Mouse (Mus musculus) CD8-positive naive resting alpha-beta T cell, adult 57 days (primary cell): ENCODE data around the gene Txndc11. TPM values are rescaled to one million over a fixed set of nuclear protein-coding genes. Genes with fewer than 3 reads are reported as not detected.

ENCODE experiments used
- total RNA-seq: library from RNA; stranded (reverse); gene quantifications from one replicate; pipeline ENCODE4 v1.2.4, GENCODE M21; 2023

Gene Txndc11
- total RNA-seq, result 51.3 TPM

GRCm38 (mm10) chr16:11134348-11135344, at the start of gene Txndc11:
Gene Txndc11 (minus strand): TSS chr16:11134650.

GRCm38 (mm10) chr16:11176208-11176883, 41.9 kb upstream of the Txndc11 start, which contains the start of gene Zc3h7a:
Gene Zc3h7a (minus strand): TSS chr16:11176393.

GRCm38 (mm10) chr16:11066029-11066832, 68.2 kb downstream of the Txndc11 start, which contains the start of gene Litaf:
Gene Litaf (minus strand): TSS chr16:11066157.

GRCm38 (mm10) chr16:11060645-11061044, 73.8 kb downstream of the Txndc11 start, which contains the start of gene Snn:
Gene Snn (plus strand): TSS chr16:11060945.

Other genes starting within 250 kb of the Txndc11 start
- gene Snn, start 73.7 kb downstream of the Txndc11 start, total RNA-seq, result 18.1 TPM
- gene Litaf, start 68.5 kb downstream of the Txndc11 start, total RNA-seq, result 16.5 TPM
- 317 TPM for gene Zc3h7a, start 41.7 kb upstream of the Txndc11 start, total RNA-seq
- gene Rsl1d1, start 68.7 kb upstream of the Txndc11 start, total RNA-seq, result 105 TPM
- 85.0 TPM for gene Gspt1, start 119.7 kb upstream of the Txndc11 start, total RNA-seq
- not detected for gene Tnfrsf17, start 179.2 kb upstream of the Txndc11 start, total RNA-seq
- 39.8 TPM for gene Snx29, start 188.3 kb upstream of the Txndc11 start, total RNA-seq